Mouse (Mus musculus) liver, embryonic 14.5 days (tissue): ENCODE results near the gene Gm6993. TPM values are rescaled to one million over a fixed set of nuclear protein-coding genes. Genes with fewer than 3 reads are reported as not detected.

Experiments used
- ATAC-seq: fragments of 200-750 bp; cut with Nextera tagmentation; 2 replicates; pipeline ENCODE4 v1.8.0; 2017; ENCODE audit warnings: moderate number of reproducible peaks, mild to moderate bottlenecking, moderate library complexity; ENCODE audit not compliant: insufficient read depth
- DNase-seq, 3 experiments: peaks; one replicate each; pipeline ENCODE4 v3.0.0-alpha.2; 2012 to 2013; ENCODE audit warnings: low read depth in 3 of 3, low spot score in 3 of 3
- H3K27ac ChIP-seq: fragments of 300-500 bp; sonication (generic); 2 replicates; pipeline ENCODE4 v1.5.1; 2014; ENCODE audit warnings: moderate library complexity, mild to moderate bottlenecking, control low read depth, inconsistent platforms
- H3K27me3 ChIP-seq: fragments of 300-500 bp; sonication (generic); 2 replicates; pipeline ENCODE4 v1.6.1; 2014; ENCODE audit warnings: mild to moderate bottlenecking, low read length, moderate library complexity; ENCODE audit not compliant: control insufficient read depth, insufficient read depth
- H3K36me3 ChIP-seq: fragments of 300-500 bp; sonication (generic); replicated peaks from 2 replicates; pipeline ENCODE4 v1.6.1; 2014; ENCODE audit warnings: low read depth; ENCODE audit not compliant: control insufficient read depth, insufficient read depth
- H3K4me1 ChIP-seq, 2 experiments: fragments of 200-500 bp in 1 of 2; fragments of 300-500 bp in 1 of 2; sonication (generic) in 1 of 2; replicated peaks; 2 replicates each; pipeline ENCODE4 v1.6.1; 2012 to 2014; ENCODE audit warnings: antibody characterized with exemption in 1 of 2, inconsistent platforms in 1 of 2, low read length in 1 of 2; ENCODE audit not compliant: control insufficient read depth in 2 of 2, insufficient read depth in 2 of 2
- H3K4me2 ChIP-seq: fragments of 300-500 bp; sonication (generic); 2 replicates; pipeline ENCODE4 v1.6.1; 2014; ENCODE audit warnings: low read depth, mild to moderate bottlenecking, control low read depth, moderate library complexity
- H3K4me3 ChIP-seq, 2 experiments: fragments of 200-500 bp in 1 of 2; fragments of 300-500 bp in 1 of 2; sonication (generic) in 1 of 2; 2 replicates each; pipeline ENCODE4 v1.5.1; 2012 to 2014; ENCODE audit warnings: low read depth in 2 of 2, low read length in 2 of 2, mild to moderate bottlenecking in 2 of 2, control low read depth in 1 of 2, inconsistent platforms in 1 of 2, moderate library complexity in 1 of 2; ENCODE audit not compliant: insufficient read depth in 1 of 2
- H3K9ac ChIP-seq: fragments of 300-500 bp; sonication (generic); replicated peaks from 2 replicates; pipeline ENCODE4 v1.6.1; 2014; ENCODE audit warnings: mild to moderate bottlenecking, control low read depth, moderate library complexity
- H3K9me3 ChIP-seq: fragments of 300-500 bp; sonication (generic); 2 replicates; pipeline ENCODE4 v1.6.1; 2016; ENCODE audit warnings: low read length, mixed read lengths; ENCODE audit not compliant: control insufficient read depth
- CTCF ChIP-seq: IDR thresholded peaks from 2 replicates; pipeline ENCODE4 v1.5.1; 2016; ENCODE audit warnings: antibody characterized with exemption, low read depth, control low read depth
- EP300 ChIP-seq: IDR thresholded peaks from 2 replicates; pipeline ENCODE4 v1.6.1; 2016; ENCODE audit warnings: antibody characterized with exemption, low read depth
- WGBS: fragments of 180-500 bp; shearing (Covaris S2); extraction: QIAGEN DNeasy Blood & Tissue Kit; methylation state at CpG from one replicate; pipeline ENCODE4 v1.1.7; 2014; ENCODE audit not compliant: insufficient replicate concordance; 5-methylcytosine and 5-hydroxymethylcytosine counted together
- polyA plus RNA-seq, 2 experiments: library from polyadenylated mRNA; depleted of rRNA in 1 of 2; stranded (reverse) in 1 of 2; unstranded in 1 of 2; fragments of >200 nt; fragmentation: Nextera tagmentation in 1 of 2; extraction: Ambion mirVana in 1 of 2; gene quantifications; 2 replicates each; pipeline versions ENCODE4 v1.2.1 to v1.2.3; 2012 to 2014

The Gm6993 gene
- polyA plus RNA-seq (2012; rRNA removed) (not detected in 2 replicates), polyA plus RNA-seq (2014; fragmentation: Nextera tagmentation; extraction: Ambion mirVana) (not detected in 2 replicates)

DNA sequence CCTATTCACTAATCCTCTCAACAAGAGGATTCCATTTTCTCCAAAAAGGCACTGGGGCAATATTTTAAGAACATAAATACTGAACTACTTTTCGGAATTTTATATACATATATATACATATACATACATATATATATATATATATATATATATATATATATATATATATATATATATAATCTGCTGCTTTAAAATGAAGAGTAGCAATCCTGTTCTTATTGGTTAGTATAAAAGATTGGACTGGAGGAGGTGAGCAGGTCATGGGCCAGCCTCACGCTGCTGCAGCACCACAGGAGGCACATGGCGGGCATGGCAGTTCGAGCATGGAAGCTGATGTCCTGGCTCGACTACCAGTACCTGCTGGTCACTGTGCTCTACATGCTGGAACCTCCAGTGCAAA lies at the start of gene Gm6993:
Gene Gm6993 (plus strand): TSS at position 301 of the 400 bp plus-strand sequence.
- no peaks in the 10 kb centered on the region for H3K4me1 ChIP-seq
- no peak within 1 kb of the TSS for H3K4me2 ChIP-seq
- ATAC-seq: no peak
- no peak within 1 kb of the TSS for H3K9ac ChIP-seq
- no peak within 1 kb of the TSS for H3K4me3 ChIP-seq
- no peaks in the 10 kb centered on the region for H3K27me3 ChIP-seq
- H3K36me3 ChIP-seq: no peaks in the 10 kb centered on the region
- 68% methylated on average over 5 of the region's 5 CpGs for WGBS
- H3K27ac ChIP-seq: no peak within 1 kb of the TSS
- no peak for DNase-seq
- H3K9me3 ChIP-seq: no peaks in the 10 kb centered on the region
- TF ChIP-seq CTCF: no peak
- TF ChIP-seq EP300: no peak

DNA sequence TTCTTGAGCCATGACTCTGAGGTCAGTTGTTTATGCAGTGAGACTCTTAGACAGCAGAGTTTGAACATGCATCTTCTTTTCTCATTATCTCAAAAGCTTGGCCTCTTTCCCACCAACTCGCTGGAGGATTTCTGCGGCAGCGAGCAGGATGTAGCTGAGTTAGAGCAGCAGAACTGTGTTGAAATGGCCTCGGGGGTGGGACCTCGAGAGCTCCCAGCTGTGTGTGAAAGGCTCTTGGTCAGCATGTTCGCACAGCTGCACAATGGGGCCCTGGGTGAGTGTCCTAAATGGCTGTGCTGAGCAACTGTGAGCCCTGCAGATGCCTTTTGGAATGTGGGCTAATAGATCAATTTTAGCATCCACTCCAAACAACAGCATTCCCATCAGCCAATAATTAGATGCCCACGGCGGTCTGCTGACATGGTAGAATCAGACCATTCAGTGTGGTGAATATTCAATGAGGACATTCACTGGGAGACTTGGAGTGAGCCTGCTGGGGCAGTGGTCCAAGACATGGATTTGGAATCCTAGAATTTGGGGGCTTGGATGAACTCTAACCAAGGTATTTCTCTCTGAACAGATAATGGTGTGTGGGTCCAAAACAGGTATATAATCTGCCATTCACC lies 49.1 kb upstream of the Gm6993 start:
- Histone ChIP-seq H3K27me3 (no peaks in the 10 kb centered on the region), H3K4me3 (no peak overlapping the region), H3K9ac (no peak overlapping the region), H3K4me1 (no peaks in the 10 kb centered on the region), H3K36me3 (no peaks in the 10 kb centered on the region), H3K27ac (no peak overlapping the region), H3K4me2 (no peak overlapping the region), H3K9me3 (no peaks in the 10 kb centered on the region)
- TF ChIP-seq EP300: no peak
- no peak for TF ChIP-seq CTCF
- WGBS: 47% methylated on average over 8 of the region's 8 CpGs
- no peak for ATAC-seq
- DNase-seq: no peak

DNA sequence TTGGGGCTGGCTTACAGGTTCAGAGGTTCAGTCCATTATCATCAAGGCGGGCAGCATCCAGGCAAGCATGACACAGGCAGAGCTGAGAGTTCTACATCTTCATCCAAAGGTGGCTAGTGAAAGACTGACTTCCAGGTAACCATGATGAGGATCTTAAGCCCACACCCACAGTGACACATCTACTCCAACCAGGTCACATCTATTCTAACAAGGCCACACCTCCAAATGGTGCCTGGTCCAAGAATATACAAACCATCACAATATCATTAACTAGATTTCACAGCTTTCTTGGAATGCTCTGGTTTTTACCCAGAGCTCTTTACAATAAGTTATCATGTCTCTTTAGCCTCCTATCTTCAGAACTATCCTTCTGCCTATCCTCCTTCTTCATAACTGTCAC lies 38.1 kb upstream of the Gm6993 start:
- TF ChIP-seq EP300 (no peak), CTCF (no peak)
- Histone ChIP-seq H3K4me1 (no peaks in the 10 kb centered on the region), H3K9ac (no peak overlapping the region), H3K4me2 (no peak overlapping the region), H3K4me3 (no peak overlapping the region), H3K27ac (no peak overlapping the region), H3K9me3 (no peaks in the 10 kb centered on the region), H3K36me3 (no peaks in the 10 kb centered on the region), H3K27me3 (no peaks in the 10 kb centered on the region)
- 59% methylated on average over 1 of the region's 1 CpGs for WGBS
- DNase-seq (no peak), ATAC-seq (no peak)

DNA sequence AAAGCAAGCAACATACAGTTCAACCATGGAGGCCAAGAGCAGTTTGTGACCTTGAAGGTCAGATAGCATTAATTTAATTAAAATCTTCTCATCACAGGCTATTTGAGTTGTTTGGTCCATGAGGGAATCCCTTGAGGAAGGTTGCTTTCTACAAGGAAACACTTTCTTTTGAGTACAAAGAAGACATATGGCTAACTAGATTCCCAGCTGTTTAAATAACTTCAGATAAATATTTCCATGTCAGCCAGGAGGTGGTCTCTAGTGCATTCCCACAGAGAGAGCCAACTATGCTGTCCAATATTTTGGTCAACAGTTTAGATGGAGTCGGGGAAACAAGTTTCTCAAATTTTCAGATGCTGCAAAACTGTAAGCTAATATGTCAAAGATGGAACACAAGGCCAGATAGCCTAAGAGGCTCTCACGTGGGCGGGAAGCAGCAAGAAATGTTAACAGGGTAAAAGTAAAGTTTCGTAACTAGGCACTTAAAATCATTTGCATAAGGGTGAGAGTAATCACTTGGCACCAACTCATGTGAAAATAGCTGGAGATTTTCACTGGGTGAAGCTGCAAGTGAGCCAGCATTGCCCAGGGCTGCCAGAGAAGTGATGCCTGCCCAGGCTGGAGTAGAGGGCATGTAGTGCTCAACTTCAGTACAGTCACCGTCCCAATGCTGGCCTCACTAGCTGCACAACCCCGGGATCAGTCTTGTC lies 36.7 kb upstream of the Gm6993 start:
- H3K4me2 ChIP-seq: no peak overlapping the region
- TF ChIP-seq EP300: no peak
- no peak for TF ChIP-seq CTCF
- H3K9me3 ChIP-seq: no peaks in the 10 kb centered on the region
- H3K36me3 ChIP-seq: no peaks in the 10 kb centered on the region
- no peak overlapping the region for H3K4me3 ChIP-seq
- ATAC-seq (no peak), DNase-seq (no peak)
- no peaks in the 10 kb centered on the region for H3K27me3 ChIP-seq
- no peak overlapping the region for H3K27ac ChIP-seq
- no peaks in the 10 kb centered on the region for H3K4me1 ChIP-seq
- 59% methylated on average over 6 of the region's 6 CpGs for WGBS
- no peak overlapping the region for H3K9ac ChIP-seq

DNA sequence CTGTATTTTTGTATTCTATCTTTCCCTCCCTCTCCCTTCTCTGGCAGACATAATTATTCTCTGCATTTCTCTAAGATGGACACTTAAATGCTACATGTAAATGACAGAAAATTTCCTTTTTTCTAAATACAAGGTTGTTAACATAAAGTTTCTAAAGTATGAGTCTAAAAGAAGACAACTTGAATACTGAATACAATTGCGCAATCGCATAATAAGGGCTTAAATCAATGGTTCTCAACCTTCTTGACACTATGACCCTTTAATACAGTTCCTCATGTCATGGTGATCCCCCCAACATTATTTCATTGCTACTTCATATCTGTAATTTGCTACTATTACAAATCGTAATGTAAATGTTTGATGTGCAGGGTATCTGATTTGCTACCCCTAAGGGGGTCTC lies 35.7 kb upstream of the Gm6993 start:
- 68% methylated on average over 3 of the region's 3 CpGs for WGBS

More for the DNA sequence above, 35.7 kb upstream of the Gm6993 start:
- DNase-seq (no peak), ATAC-seq (no peak)
- H3K36me3 ChIP-seq: no peaks in the 10 kb centered on the region
- H3K27ac ChIP-seq: no peak overlapping the region
- H3K9ac ChIP-seq: no peak overlapping the region
- no peaks in the 10 kb centered on the region for H3K27me3 ChIP-seq
- TF ChIP-seq EP300 (no peak), CTCF (no peak)
- H3K4me2 ChIP-seq: no peak overlapping the region
- no peaks in the 10 kb centered on the region for H3K9me3 ChIP-seq
- H3K4me3 ChIP-seq: no peak overlapping the region
- no peaks in the 10 kb centered on the region for H3K4me1 ChIP-seq
